Mouse (Mus musculus) heart, postnatal 14 days (tissue): ENCODE measurements around the gene Clec4e. TPM values are rescaled to one million over a fixed set of nuclear protein-coding genes. Genes with fewer than 3 reads are reported as not detected.

Source experiments
- total RNA-seq, 2 experiments: library from RNA; stranded (reverse); gene quantifications; 2 replicates each; pipeline ENCODE4 v1.2.3; 2021

The Clec4e gene
- total RNA-seq, 2 experiments from 2014 or later = 0.22 TPM; not detected in 1

Other genes starting within 250 kb of the Clec4e start
- not detected for gene Clec4b1, start 239.9 kb downstream of the Clec4e start, total RNA-seq
- 1 to 10 TPM; 1.9 to 2.7 TPM for gene Clec4a2, start 183.4 kb downstream of the Clec4e start, total RNA-seq
- under 1 TPM in 1 of 2 experiments, not detected in 1; 0.24 TPM for gene Clec4b2, start 117.0 kb downstream of the Clec4e start, total RNA-seq
- 1 to 10 TPM; 1.7 to 2.2 TPM for gene Clec4n, start 60.0 kb downstream of the Clec4e start, total RNA-seq
- under 1 TPM in 1 of 2 experiments, not detected in 1; 0.66 TPM for gene Clec4d, start 27.8 kb downstream of the Clec4e start, total RNA-seq
- gene Vmn2r19, start 18.5 kb upstream of the Clec4e start, total RNA-seq = not detected
- not detected for gene Vmn2r20, start 128.2 kb upstream of the Clec4e start, total RNA-seq
- not detected for gene Vmn2r21, start 243.5 kb upstream of the Clec4e start, total RNA-seq